Mouse (Mus musculus): ENCODE results near the gene Olfr1413.

DNA sequence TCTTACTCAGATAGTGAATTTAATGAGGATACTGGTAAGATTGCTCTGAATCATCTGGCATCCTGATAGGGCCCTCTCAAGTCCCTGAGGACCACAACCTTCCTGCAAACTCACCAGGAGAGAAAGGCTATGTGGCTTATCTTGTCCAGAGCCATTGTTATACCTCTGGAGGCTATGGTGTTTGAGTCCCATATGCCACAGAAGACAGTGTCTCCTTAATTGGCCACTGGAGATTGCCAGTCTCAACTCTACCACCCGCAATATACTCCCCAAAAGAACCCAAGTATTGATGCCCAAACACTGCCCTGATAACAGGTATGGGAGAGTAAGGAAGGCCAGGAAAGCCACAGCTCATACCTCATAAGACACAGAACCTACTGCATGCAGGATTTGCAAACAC, 34.4 kb downstream of the Olfr1413 start, which contains the start of gene Olfr1410:
- no peak for TF ChIP-seq POLR2A (IDR thresholded peaks at IDR 0.05; ENCODE audit: extremely low read depth, insufficient read depth, low read length)
- no peak for TF ChIP-seq CTCF (IDR thresholded peaks at IDR 0.05; ENCODE audit: low read depth, low read length)
